Comparison of ENCODE assay signal across 8 mouse cellular contexts in the genomic region with DNA sequence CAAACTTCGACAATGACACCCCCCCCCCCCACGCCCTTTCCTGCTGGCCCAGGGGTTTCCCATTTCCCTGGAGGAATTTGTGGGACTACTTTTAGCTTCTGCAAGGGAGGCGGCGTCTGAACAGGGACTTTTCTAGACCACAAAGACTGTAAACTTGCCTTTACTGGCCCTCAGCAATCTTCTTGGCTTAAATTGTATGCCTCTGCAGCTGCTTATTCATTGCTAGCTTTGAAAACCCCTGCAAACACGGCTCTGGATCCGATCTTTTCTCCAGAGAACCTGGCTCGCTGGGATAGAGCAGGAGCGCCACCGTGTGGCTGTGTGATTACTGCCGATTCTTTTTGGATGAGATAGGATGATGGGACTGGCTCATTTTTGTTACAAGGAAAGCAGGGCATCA. TPM values are rescaled to one million over a fixed set of nuclear protein-coding genes. Genes with fewer than 3 reads are reported as not detected.
A peak's percentile ranks its signal among the peaks of the same experiment; 100 is the strongest.
DNase-seq lines count a peak whose midpoint lies in the region; ATAC-seq and TF ChIP-seq lines count a peak whose summit lies in the region.

No protein-coding gene starts in this region.

- H3K36me3 ChIP-seq in hindbrain, postnatal 0 days (ENCODE audit: insufficient read depth, low read length) = no peaks in the 10 kb centered on the region

- peak; percentile 99 for TF ChIP-seq CTCF in gastrocnemius, adult 2 months (IDR thresholded peaks at IDR 0.05)
- TF ChIP-seq CTCF in hindbrain, postnatal 0 days (IDR thresholded peaks at IDR 0.05; ENCODE audit: low read depth) = peak; percentile 99

- H3K4me2 ChIP-seq in hindbrain, postnatal 0 days (ENCODE audit: low read depth, low read length) = no peak overlapping the region

- no peak overlapping the region for H3K9ac ChIP-seq in hindbrain, postnatal 0 days (replicated peaks; ENCODE audit: low read length)

- H3K4me3 ChIP-seq in gastrocnemius, adult 2 months = peak overlapping the region; percentile 67
- no peak overlapping the region for H3K4me3 ChIP-seq in hindbrain, postnatal 0 days (ENCODE audit: low read length)

- ATAC-seq in hindbrain, postnatal 0 days = peak; percentile 71

- peak overlapping the region; percentile 75 for H3K27ac ChIP-seq in gastrocnemius, adult 2 months
- H3K27ac ChIP-seq in hindbrain, postnatal 0 days = peak overlapping the region; percentile 5; the same call in 1 of the 2 replicates

- no peaks in the 10 kb centered on the region for H3K4me1 ChIP-seq in hindbrain, postnatal 0 days (ENCODE audit: insufficient read depth, low read length)

- H3K9me3 ChIP-seq in hindbrain, postnatal 0 days (ENCODE audit: low read length) = no peaks in the 10 kb centered on the region

- H3K27me3 ChIP-seq in hindbrain, postnatal 0 days (ENCODE audit: insufficient read depth, low read length) = no peaks in the 10 kb centered on the region

- intact Hi-C loops in gastrocnemius, adult 2 months (cut with DNase I) = loop anchor here (1.0 to 10.0 kb wide), 5 partner anchors 190 to 616 kb away; no protein-coding TSS in a partner anchor

- DNase-seq in ZHBTc4 (ENCODE audit: low read depth, low spot score) = peak; percentile 87
- peak; percentile 93 for DNase-seq in cerebellum, postnatal 4 days (ENCODE audit: low spot score in 2 of 2)
- DNase-seq in gastrocnemius, adult 2 months = peak; percentile 91
- DNase-seq in hindbrain, postnatal 0 days (ENCODE audit: low spot score) = peak; percentile 95
- peak; percentile 93 to 96 for DNase-seq in left cerebral cortex, adult 18-20 months (ENCODE audit: low spot score in 2 of 2)
- DNase-seq in lung, postnatal 4 days = peak; percentile 85 to 90
- DNase-seq in retina, postnatal 1 day = peak; percentile 88
- peak; percentile 94 for DNase-seq in thymus, postnatal 4 days

- WGBS in hindbrain, postnatal 0 days = 8% methylated on average over 10 of the region's 10 CpGs

RNA-seq across cellular contexts. Expression of a gene that starts 32.7 kb away (rescaled TPM):
- not detected for total RNA-seq in gastrocnemius, adult 2 months (2021)
- total RNA-seq in hindbrain, postnatal 0 days (2014; rRNA removed) = not detected in 2 replicates
- not detected in 2 replicates for polyA plus RNA-seq in hindbrain, postnatal 0 days (2015; fragmentation: Nextera tagmentation; extraction: Ambion mirVana)
- total RNA-seq in left cerebral cortex, adult 18-20 months (2021) = not detected
